Comparison of ENCODE assay signal across 8 mouse cellular contexts in genomic region chr19:46038851-46039260, GRCm38 (mm10). TPM values are rescaled to one million over a fixed set of nuclear protein-coding genes. Genes with fewer than 3 reads are reported as not detected.
DNase-seq lines count a peak whose midpoint lies in the region; ATAC-seq lines count a peak whose summit lies in the region.

No protein-coding gene starts in this region.

- peak overlapping the region; percentile 100 for H3K4me2 ChIP-seq in intestine, embryonic 14.5 days (ENCODE audit: low read length)
- peak overlapping the region; percentile 100 for H3K4me2 ChIP-seq in midbrain, embryonic 13.5 days (replicated peaks)

- peak overlapping the region; percentile 89 for H3K9ac ChIP-seq in intestine, embryonic 14.5 days (ENCODE audit: low read length)
- H3K9ac ChIP-seq in midbrain, embryonic 13.5 days (replicated peaks) = peak overlapping the region; percentile 98

- H3K27ac ChIP-seq in intestine, embryonic 14.5 days (ENCODE audit: low read depth) = peak overlapping the region; percentile 93
- peak overlapping the region; percentile 98 for H3K27ac ChIP-seq in midbrain, embryonic 13.5 days

- H3K27me3 ChIP-seq in intestine, embryonic 14.5 days (replicated peaks; ENCODE audit: control insufficient read depth, insufficient read depth, low read length) = no peaks in the 10 kb centered on the region
- H3K27me3 ChIP-seq in midbrain, embryonic 13.5 days = no peaks in the 10 kb centered on the region

- peaks cover 29% of the 10 kb centered on the region for H3K36me3 ChIP-seq in intestine, embryonic 14.5 days (ENCODE audit: control insufficient read depth, insufficient read depth, low read length)
- peaks cover 29% of the 10 kb centered on the region for H3K36me3 ChIP-seq in midbrain, embryonic 13.5 days

- peak overlapping the region; percentile 97 for H3K4me3 ChIP-seq in intestine, embryonic 14.5 days (ENCODE audit: low read depth, low read length)
- H3K4me3 ChIP-seq in midbrain, embryonic 13.5 days (replicated peaks) = peak overlapping the region; percentile 97

- DNase-seq in adrenal gland, adult (ENCODE audit: inconsistent age in 2 of 2, low spot score in 1 of 2) = peak; percentile 53 to 80
- DNase-seq in adrenal gland, adult 8-10 months = no peak
- DNase-seq in thymus, adult 18-20 months = peak; percentile 43 to 58
- no peak for DNase-seq in thymus, postnatal 0 days (ENCODE audit: low spot score)
- no peak for DNase-seq in intestine, embryonic 14.5 days (ENCODE audit: low spot score)
- no peak for DNase-seq in layer of hippocampus, postnatal 36 days

- WGBS in intestine, embryonic 14.5 days = 0% methylated on average over 17 of the region's 17 CpGs
- 1% methylated on average over 16 of the region's 17 CpGs for WGBS in midbrain, embryonic 13.5 days

- ATAC-seq in intestine, embryonic 14.5 days (replicated peaks; ENCODE audit: low FRiP score, low TSS enrichment, low read depth) = peak; percentile 20
- peak; percentile 22 for ATAC-seq in midbrain, embryonic 13.5 days
- ATAC-seq in monocyte, adult 5-6 weeks (replicated peaks; ENCODE audit: insufficient number of reproducible peaks, low FRiP score, low TSS enrichment, poor library complexity, severe bottlenecking) = no peak

- H3K4me1 ChIP-seq in intestine, embryonic 14.5 days (replicated peaks; ENCODE audit: control insufficient read depth, insufficient read depth, low read length) = peaks cover 63% of the 10 kb centered on the region
- peaks cover 74% of the 10 kb centered on the region for H3K4me1 ChIP-seq in midbrain, embryonic 13.5 days (replicated peaks)

- no peaks in the 10 kb centered on the region for H3K9me3 ChIP-seq in intestine, embryonic 14.5 days (ENCODE audit: control insufficient read depth, low read length)
- no peaks in the 10 kb centered on the region for H3K9me3 ChIP-seq in midbrain, embryonic 13.5 days

RNA-seq across cellular contexts. Expression of gene Pprc1, which starts 5.8 kb away (rescaled TPM):
- total RNA-seq in adrenal gland, adult 8-10 months (2022) = 10 to 100 TPM; 27.8 to 37.8 (median 34.3) TPM
- 11.6 and 12.8 TPM in 2 replicates for polyA plus RNA-seq in thymus, postnatal 0 days (2015; fragmentation: Nextera tagmentation; extraction: Ambion mirVana)
- polyA plus RNA-seq in intestine, embryonic 14.5 days (2014; fragmentation: Nextera tagmentation; extraction: Ambion mirVana) = 48.8 and 51.0 TPM in 2 replicates
- 20.5 and 21.8 TPM in 2 replicates for polyA plus RNA-seq in midbrain, embryonic 13.5 days (2015; fragmentation: Nextera tagmentation; extraction: Ambion mirVana)
- total RNA-seq in monocyte, adult 5-6 weeks (2017) = 4.4 to 21.4 TPM (median 6.6 TPM) in 3 replicates
- 10 to 100 TPM; 29.7 to 30.9 TPM for total RNA-seq in layer of hippocampus, postnatal 36 days (2021)

RNA-seq across cellular contexts. Expression of gene Ldb1, which starts 6.2 kb away (rescaled TPM):
- total RNA-seq in adrenal gland, adult 8-10 months (2022) = 100 to 1,000 TPM in 2 of 4 experiments, 10 to 100 TPM in 2; 55.5 to 115 (median 89.6) TPM
- polyA plus RNA-seq in thymus, postnatal 0 days (2015; fragmentation: Nextera tagmentation; extraction: Ambion mirVana) = 140 and 157 TPM in 2 replicates
- 65.6 and 74.6 TPM in 2 replicates for polyA plus RNA-seq in intestine, embryonic 14.5 days (2014; fragmentation: Nextera tagmentation; extraction: Ambion mirVana)
- 121 and 140 TPM in 2 replicates for polyA plus RNA-seq in midbrain, embryonic 13.5 days (2015; fragmentation: Nextera tagmentation; extraction: Ambion mirVana)
- 90.1 to 143 TPM (median 108 TPM) in 3 replicates for total RNA-seq in monocyte, adult 5-6 weeks (2017)
- total RNA-seq in layer of hippocampus, postnatal 36 days (2021) = 100 to 1,000 TPM; 107 to 114 TPM

RNA-seq across cellular contexts. Expression of gene Hps6, which starts 35.5 kb away (rescaled TPM):
- 10 to 100 TPM; 13.0 to 25.3 (median 19.9) TPM for total RNA-seq in adrenal gland, adult 8-10 months (2022)
- 7.5 and 8.0 TPM in 2 replicates for polyA plus RNA-seq in thymus, postnatal 0 days (2015; fragmentation: Nextera tagmentation; extraction: Ambion mirVana)
- polyA plus RNA-seq in intestine, embryonic 14.5 days (2014; fragmentation: Nextera tagmentation; extraction: Ambion mirVana) = 4.7 and 5.2 TPM in 2 replicates
- polyA plus RNA-seq in midbrain, embryonic 13.5 days (2015; fragmentation: Nextera tagmentation; extraction: Ambion mirVana) = 2.0 TPM in 2 replicates
- total RNA-seq in monocyte, adult 5-6 weeks (2017) = 4.3 to 14.7 TPM (median 6.0 TPM) in 3 replicates
- 1 to 10 TPM; 5.7 to 7.3 TPM for total RNA-seq in layer of hippocampus, postnatal 36 days (2021)

RNA-seq across cellular contexts. Expression of gene Nolc1, which starts 36.8 kb away (rescaled TPM):
- total RNA-seq in adrenal gland, adult 8-10 months (2022) = 10 to 100 TPM; 43.3 to 47.8 (median 45.5) TPM
- polyA plus RNA-seq in thymus, postnatal 0 days (2015; fragmentation: Nextera tagmentation; extraction: Ambion mirVana) = 90.2 and 102 TPM in 2 replicates
- 109 and 110 TPM in 2 replicates for polyA plus RNA-seq in intestine, embryonic 14.5 days (2014; fragmentation: Nextera tagmentation; extraction: Ambion mirVana)
- polyA plus RNA-seq in midbrain, embryonic 13.5 days (2015; fragmentation: Nextera tagmentation; extraction: Ambion mirVana) = 82.9 and 85.4 TPM in 2 replicates
- 30.2 to 54.5 TPM (median 30.5 TPM) in 3 replicates for total RNA-seq in monocyte, adult 5-6 weeks (2017)
- 10 to 100 TPM; 46.3 to 49.3 TPM for total RNA-seq in layer of hippocampus, postnatal 36 days (2021)

RNA-seq across cellular contexts. Expression of gene Armh3, which starts 40.6 kb away (rescaled TPM):
- 10 to 100 TPM; 19.0 to 27.7 (median 20.8) TPM for total RNA-seq in adrenal gland, adult 8-10 months (2022)
- 10.4 and 10.7 TPM in 2 replicates for polyA plus RNA-seq in thymus, postnatal 0 days (2015; fragmentation: Nextera tagmentation; extraction: Ambion mirVana)
- 15.0 and 16.6 TPM in 2 replicates for polyA plus RNA-seq in intestine, embryonic 14.5 days (2014; fragmentation: Nextera tagmentation; extraction: Ambion mirVana)
- 22.1 and 23.4 TPM in 2 replicates for polyA plus RNA-seq in midbrain, embryonic 13.5 days (2015; fragmentation: Nextera tagmentation; extraction: Ambion mirVana)
- total RNA-seq in monocyte, adult 5-6 weeks (2017) = 7.5 to 16.0 TPM (median 11.5 TPM) in 3 replicates
- 10 to 100 TPM; 20.3 to 22.4 TPM for total RNA-seq in layer of hippocampus, postnatal 36 days (2021)

Comparison
In these comparisons a context has a peak if more than half of its experiments do, and no peak if none do; other contexts are left out.
1. DNase-seq: peak in adrenal gland, adult (2 of 2) and thymus, adult 18-20 months (2 of 2); none in adrenal gland, adult 8-10 months (single experiment), thymus, postnatal 0 days (single experiment), intestine, embryonic 14.5 days (single experiment) and layer of hippocampus, postnatal 36 days (0 of 2).